Mouse (Mus musculus): ENCODE results near the gene Gm17332. TPM values are rescaled to one million over a fixed set of nuclear protein-coding genes. Genes with fewer than 3 reads are reported as not detected.

Gene Gm17332
- polyA plus RNA-seq, 1 experiment from 2014 or later, result not detected

Other genes starting within 250 kb of the Gm17332 start
- 7.4 and 8.1 TPM in 2 replicates for gene Erlec1, start 228.1 kb downstream of the Gm17332 start, polyA plus RNA-seq (2016; fragmentation: Nextera tagmentation; extraction: Ambion mirVana)
- gene Chac2, start 196.1 kb downstream of the Gm17332 start, polyA plus RNA-seq (2016; fragmentation: Nextera tagmentation; extraction: Ambion mirVana), result 12.1 and 12.5 TPM in 2 replicates
- 2.1 and 2.3 TPM in 2 replicates for gene Stc2, start 187.6 kb upstream of the Gm17332 start, polyA plus RNA-seq (2016; fragmentation: Nextera tagmentation; extraction: Ambion mirVana)